Mouse (Mus musculus) thymus, adult 2 months (tissue): ENCODE measurements around the gene Syne4.

ENCODE experiments used
- CTCF ChIP-seq: fragments of 200-500 bp; IDR thresholded peaks from 2 replicates; pipeline ENCODE4 v1.5.1; 2012; ENCODE audit warnings: mild to moderate bottlenecking, control low read depth, low read length, moderate library complexity, borderline replicate concordance; ENCODE audit not compliant: control insufficient read depth, poor library complexity, insufficient read depth; ENCODE audit errors: extremely low read depth
- POLR2A ChIP-seq: fragments of 200-500 bp; IDR thresholded peaks from 2 replicates; pipeline ENCODE4 v1.6.1; 2012; ENCODE audit warnings: mild to moderate bottlenecking, low read length, control low read depth, moderate library complexity; ENCODE audit not compliant: control insufficient read depth, poor library complexity, insufficient read depth; ENCODE audit errors: extremely low read depth

DNA sequence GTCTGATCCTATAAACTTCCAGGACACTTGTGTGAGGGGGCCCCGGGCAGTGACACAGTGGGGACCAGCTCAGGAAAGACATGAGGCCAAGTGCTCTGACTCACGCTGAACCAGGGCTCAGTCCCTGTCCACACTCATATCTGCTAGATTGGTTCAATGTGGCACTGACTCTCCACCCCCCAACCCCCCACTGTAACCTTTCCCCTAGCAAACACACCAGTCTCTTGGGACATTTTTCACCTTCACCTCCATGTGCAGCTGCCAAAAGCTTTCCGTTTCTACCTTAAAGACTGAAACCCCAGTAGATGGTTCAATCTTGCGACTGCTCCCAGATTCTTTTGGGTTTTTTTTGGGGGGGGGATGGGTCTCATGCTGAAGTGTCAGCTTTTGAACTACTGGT, 39.5 kb downstream of the Syne4 start:
- TF ChIP-seq CTCF (no peak), POLR2A (no peak)
